Mouse (Mus musculus) limb, embryonic 11.5 days (tissue): ENCODE data around the gene Prr15. TPM values are rescaled to one million over a fixed set of nuclear protein-coding genes. Genes with fewer than 3 reads are reported as not detected.
A peak's percentile ranks its signal among the peaks of the same experiment; 100 is the strongest.

Experiments
- ATAC-seq: fragments of 200-750 bp; cut with Nextera tagmentation; 2 replicates; pipeline ENCODE4 v1.8.0; 2017; ENCODE audit warnings: low read depth; ENCODE audit not compliant: insufficient number of reproducible peaks, low FRiP score, low TSS enrichment
- DNase-seq: peaks from one replicate; pipeline ENCODE4 v3.0.0-alpha.2; 2015; ENCODE audit warnings: low spot score
- H3K27ac ChIP-seq: fragments of 300-500 bp; sonication (generic); replicated peaks from 2 replicates; pipeline ENCODE4 v1.5.1; 2014; ENCODE audit warnings: low read depth, mild to moderate bottlenecking, low read length
- H3K27me3 ChIP-seq: fragments of 300-500 bp; sonication (generic); 2 replicates; pipeline ENCODE4 v1.6.1; 2014; ENCODE audit warnings: mild to moderate bottlenecking, low read length, mixed read lengths; ENCODE audit not compliant: control insufficient read depth, insufficient read depth
- H3K36me3 ChIP-seq: fragments of 300-500 bp; sonication (generic); 2 replicates; pipeline ENCODE4 v1.6.1; 2014; ENCODE audit warnings: mild to moderate bottlenecking, low read length, moderate library complexity, mixed read lengths; ENCODE audit not compliant: control insufficient read depth, insufficient read depth
- H3K4me1 ChIP-seq: fragments of 300-500 bp; sonication (generic); 2 replicates; pipeline ENCODE4 v1.6.1; 2014; ENCODE audit warnings: low read length, mixed read lengths; ENCODE audit not compliant: control insufficient read depth, insufficient read depth
- H3K4me2 ChIP-seq: fragments of 300-500 bp; sonication (generic); 2 replicates; pipeline ENCODE4 v1.6.1; 2014; ENCODE audit warnings: low read depth, mild to moderate bottlenecking, moderate library complexity; ENCODE audit not compliant: severe bottlenecking
- H3K4me3 ChIP-seq: fragments of 300-500 bp; sonication (generic); 2 replicates; pipeline ENCODE4 v1.5.1; 2014; ENCODE audit warnings: low read depth, low read length
- H3K9ac ChIP-seq: fragments of 300-500 bp; sonication (generic); 2 replicates; pipeline ENCODE4 v1.6.1; 2014; ENCODE audit warnings: mild to moderate bottlenecking, low read length
- H3K9me3 ChIP-seq: fragments of 300-500 bp; sonication (generic); 2 replicates; pipeline ENCODE4 v1.6.1; 2016; ENCODE audit warnings: low read length; ENCODE audit not compliant: control insufficient read depth
- WGBS: fragments of 180-500 bp; shearing (Covaris S2); extraction: QIAGEN DNeasy Blood & Tissue Kit; methylation state at CpG from one replicate; pipeline ENCODE4 v1.1.7; 2014; 5-methylcytosine and 5-hydroxymethylcytosine counted together
- polyA plus RNA-seq: library from polyadenylated mRNA; unstranded; fragments of >200 nt; fragmentation: Nextera tagmentation; extraction: Ambion mirVana; gene quantifications from 2 replicates; pipeline ENCODE4 v1.2.1, GENCODE M21; 2014

Gene Prr15
- polyA plus RNA-seq, 1 experiment from 2014 or later, result 0.09 TPM

DNA sequence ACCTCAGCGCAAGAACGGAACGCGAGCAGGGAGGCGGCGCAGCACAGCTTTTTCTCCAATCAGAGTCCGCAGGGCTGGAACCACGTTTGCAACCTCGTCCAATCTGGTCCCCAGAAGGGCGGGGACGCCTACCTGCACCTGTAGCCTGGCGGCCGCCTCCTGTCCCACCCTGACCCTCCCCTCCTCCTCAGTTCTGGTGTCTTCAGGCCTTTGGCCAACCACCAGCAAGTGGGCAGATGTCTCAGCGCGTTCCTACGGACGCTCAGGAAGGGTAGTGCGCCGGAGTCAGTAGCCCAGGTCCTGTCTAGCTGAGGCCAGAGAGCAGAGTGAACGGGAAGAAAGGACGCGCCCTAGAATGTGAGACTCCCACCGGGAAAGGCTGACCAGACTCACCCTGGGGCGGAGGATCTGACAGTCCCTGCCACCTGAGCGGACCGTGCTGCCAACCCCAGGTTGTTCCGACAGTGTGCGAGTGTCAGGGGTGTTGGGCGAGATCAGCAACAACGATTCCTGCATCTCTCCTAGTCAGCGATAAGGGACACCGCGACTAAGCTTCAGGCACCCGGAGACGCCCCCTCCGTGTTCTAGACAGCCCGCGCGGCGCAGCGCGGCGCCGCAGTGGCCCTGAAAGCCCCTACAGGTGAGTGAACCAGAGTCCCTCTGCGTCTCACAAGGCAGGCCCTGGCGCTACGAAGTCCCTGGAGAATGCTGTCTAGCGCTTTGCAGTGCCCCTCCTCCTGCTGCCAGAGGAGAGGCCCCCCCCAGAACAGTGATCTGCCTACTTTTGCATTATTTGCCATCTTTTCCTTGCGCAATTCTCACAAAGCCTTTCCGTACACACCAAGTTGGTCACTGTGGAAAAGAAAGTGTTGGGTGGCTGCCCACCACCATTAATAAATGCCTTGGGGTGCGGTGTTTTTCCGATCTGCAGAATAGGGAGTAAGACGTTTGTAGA is 1.3 kb downstream of the Prr15 start:
- ATAC-seq (no peak), DNase-seq (peak; percentile 70)
- Histone ChIP-seq H3K27me3 (peaks cover 36% of the 10 kb centered on the region), H3K36me3 (no peaks in the 10 kb centered on the region), H3K9me3 (no peaks in the 10 kb centered on the region), H3K4me1 (peaks cover 14% of the 10 kb centered on the region), H3K4me2 (peak overlapping the region; percentile 84), H3K4me3 (peak overlapping the region; percentile 43), H3K27ac (no peak overlapping the region), H3K9ac (no peak overlapping the region)
- 1% methylated on average over 53 of the region's 53 CpGs for WGBS

GRCm38 (mm10) chr6:54327626-54328003 is 2.0 kb downstream of the Prr15 start:
- Histone ChIP-seq H3K4me1 (peaks cover 17% of the 10 kb centered on the region), H3K27me3 (peaks cover 36% of the 10 kb centered on the region), H3K9ac (peak overlapping the region; percentile 18; the same call in 1 of the 2 replicates), H3K4me3 (peak overlapping the region; percentile 43), H3K36me3 (no peaks in the 10 kb centered on the region), H3K9me3 (no peaks in the 10 kb centered on the region), H3K4me2 (peak overlapping the region; percentile 84), H3K27ac (no peak overlapping the region)
- under 1% methylated on average over 28 of the region's 28 CpGs for WGBS
- DNase-seq (no peak), ATAC-seq (no peak)

GRCm38 (mm10) chr6:54328783-54329182 is 3.1 kb downstream of the Prr15 start:
- peaks cover 34% of the 10 kb centered on the region for H3K27me3 ChIP-seq
- H3K4me3 ChIP-seq, result no peak overlapping the region
- 91% methylated on average over 5 of the region's 5 CpGs for WGBS
- no peak for DNase-seq
- no peaks in the 10 kb centered on the region for H3K36me3 ChIP-seq
- H3K4me2 ChIP-seq, result no peak overlapping the region
- H3K9ac ChIP-seq, result no peak overlapping the region
- ATAC-seq, result no peak
- H3K9me3 ChIP-seq, result no peaks in the 10 kb centered on the region
- peaks cover 22% of the 10 kb centered on the region for H3K4me1 ChIP-seq
- no peak overlapping the region for H3K27ac ChIP-seq

DNA sequence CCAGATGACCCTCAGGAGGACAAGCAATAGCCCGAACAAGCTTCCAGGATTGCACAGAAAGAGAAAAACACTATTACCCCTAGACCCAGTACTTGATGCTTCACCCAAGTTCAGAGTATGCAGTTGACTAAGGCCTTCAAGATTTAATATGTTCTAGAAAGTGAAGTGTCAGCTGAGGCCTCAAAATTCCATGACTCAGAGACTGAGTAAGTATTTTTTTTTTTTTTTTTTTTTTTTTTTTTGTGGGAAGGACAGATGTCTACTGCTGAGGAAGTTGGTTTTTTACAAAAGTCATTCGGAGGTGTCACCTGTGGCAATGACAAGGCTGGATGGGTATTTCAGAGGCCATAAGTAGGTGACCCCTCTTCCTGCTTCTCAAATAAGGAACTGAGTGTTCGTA is 4.0 kb downstream of the Prr15 start:
- Histone ChIP-seq H3K9me3 (no peaks in the 10 kb centered on the region), H3K4me3 (no peak overlapping the region), H3K27ac (no peak overlapping the region), H3K4me1 (peaks cover 25% of the 10 kb centered on the region), H3K27me3 (peaks cover 32% of the 10 kb centered on the region), H3K36me3 (no peaks in the 10 kb centered on the region), H3K4me2 (no peak overlapping the region), H3K9ac (no peak overlapping the region)
- 92% methylated on average over 3 of the region's 3 CpGs for WGBS
- no peak for DNase-seq
- ATAC-seq, result no peak

DNA sequence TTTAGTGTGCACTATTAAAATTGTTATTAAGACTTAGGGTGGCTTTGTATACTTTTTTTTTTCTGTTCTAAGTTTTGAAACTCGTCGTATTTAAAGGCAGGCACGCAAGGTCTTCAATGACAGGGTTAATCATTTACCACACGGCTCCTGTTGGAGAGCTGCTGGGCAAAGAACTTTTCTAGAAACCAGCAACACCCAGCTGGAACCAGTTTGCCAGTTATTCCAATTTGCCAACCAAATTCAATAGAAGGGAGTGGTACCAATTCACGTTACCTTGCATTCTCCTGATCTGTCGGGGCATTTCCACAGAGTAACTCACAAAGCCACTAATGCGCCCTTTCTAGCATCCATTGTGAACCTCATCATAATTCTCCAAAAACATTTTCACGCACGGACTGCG is 4.5 kb downstream of the Prr15 start:
- no peak overlapping the region for H3K4me3 ChIP-seq
- H3K4me1 ChIP-seq, result peaks cover 25% of the 10 kb centered on the region
- H3K9me3 ChIP-seq, result no peaks in the 10 kb centered on the region
- no peaks in the 10 kb centered on the region for H3K36me3 ChIP-seq
- ATAC-seq (no peak), DNase-seq (no peak)
- WGBS, result 86% methylated on average over 10 of the region's 10 CpGs
- no peak overlapping the region for H3K4me2 ChIP-seq
- H3K27ac ChIP-seq, result no peak overlapping the region
- H3K9ac ChIP-seq, result no peak overlapping the region
- H3K27me3 ChIP-seq, result peaks cover 32% of the 10 kb centered on the region

GRCm38 (mm10) chr6:54331765-54332164 is 6.1 kb downstream of the Prr15 start:
- Histone ChIP-seq H3K4me2 (no peak overlapping the region), H3K9ac (no peak overlapping the region), H3K36me3 (no peaks in the 10 kb centered on the region), H3K9me3 (no peaks in the 10 kb centered on the region), H3K4me1 (peaks cover 23% of the 10 kb centered on the region), H3K27me3 (peaks cover 21% of the 10 kb centered on the region), H3K27ac (no peak overlapping the region), H3K4me3 (no peak overlapping the region)
- 66% methylated on average over 10 of the region's 10 CpGs for WGBS
- ATAC-seq, result no peak
- no peak for DNase-seq

- no peak for DNase-seq
- Histone ChIP-seq H3K4me1 (peaks cover 19% of the 10 kb centered on the region), H3K4me2 (no peak overlapping the region), H3K27me3 (peaks cover 17% of the 10 kb centered on the region), H3K9ac (no peak overlapping the region), H3K4me3 (no peak overlapping the region), H3K27ac (no peak overlapping the region), H3K36me3 (no peaks in the 10 kb centered on the region), H3K9me3 (no peaks in the 10 kb centered on the region)
- no peak for ATAC-seq
- WGBS, result 59% methylated on average over 8 of the region's 8 CpGs
Observed at GRCm38 (mm10) chr6:54332203-54332602, 6.6 kb downstream of the Prr15 start.

GRCm38 (mm10) chr6:54333116-54333651 is 7.5 kb downstream of the Prr15 start:
- WGBS, result 51% methylated on average over 11 of the region's 11 CpGs

More at GRCm38 (mm10) chr6:54333116-54333651, 7.5 kb downstream of the Prr15 start:
- H3K27ac ChIP-seq, result no peak overlapping the region
- no peak overlapping the region for H3K9ac ChIP-seq
- H3K9me3 ChIP-seq, result no peaks in the 10 kb centered on the region
- H3K27me3 ChIP-seq, result peaks cover 7% of the 10 kb centered on the region
- no peaks in the 10 kb centered on the region for H3K36me3 ChIP-seq
- peaks cover 11% of the 10 kb centered on the region; the same call in 1 of the 2 replicates for H3K4me1 ChIP-seq
- no peak for ATAC-seq
- no peak overlapping the region for H3K4me2 ChIP-seq
- no peak overlapping the region for H3K4me3 ChIP-seq
- no peak for DNase-seq
